Mouse (Mus musculus): Measurements from ENCODE around the gene Mpnd.

Gene Mpnd

GRCm38 (mm10) chr17:56005415-56006061 lies at the start of gene Mpnd, which contains the start of gene Stap2:
TSS of gene Mpnd (plus strand) at chr17:56005711.
TSS of gene Stap2 (minus strand) at chr17:56005584.
- DNase-seq, result peak; percentile 62

- peak; percentile 82 for DNase-seq
These were observed 49.4 kb upstream of the Mpnd start for GRCm38 (mm10) chr17:55956129-55956528.

GRCm38 (mm10) chr17:55956591-55956990 lies 48.9 kb upstream of the Mpnd start:
- DNase-seq, result no peak

GRCm38 (mm10) chr17:55957168-55957567 lies 48.3 kb upstream of the Mpnd start:
- DNase-seq, result peak; percentile 75

- DNase-seq, result no peak
These were observed 47.6 kb upstream of the Mpnd start for GRCm38 (mm10) chr17:55957726-55958583.

- no peak for DNase-seq
These were observed 47.0 kb upstream of the Mpnd start for GRCm38 (mm10) chr17:55958584-55958886.

GRCm38 (mm10) chr17:55958918-55959728 lies 46.4 kb upstream of the Mpnd start, which contains the start of gene Yju2:
TSS of gene Yju2 (plus strand) at chr17:55959099.
- peak; percentile 96 for DNase-seq

GRCm38 (mm10) chr17:55959946-55960740 lies 45.4 kb upstream of the Mpnd start:
- no peak for DNase-seq

- DNase-seq, result no peak
These were observed 44.7 kb upstream of the Mpnd start for GRCm38 (mm10) chr17:55960791-55961190.

- no peak for DNase-seq
These were observed 43.9 kb upstream of the Mpnd start for GRCm38 (mm10) chr17:55961631-55962030.

GRCm38 (mm10) chr17:55963171-55963570 lies 42.3 kb upstream of the Mpnd start:
- no peak for DNase-seq

- no peak for DNase-seq
These were observed 41.0 kb upstream of the Mpnd start for GRCm38 (mm10) chr17:55964496-55964895.

GRCm38 (mm10) chr17:55964996-55965395 lies 40.5 kb upstream of the Mpnd start:
- no peak for DNase-seq

GRCm38 (mm10) chr17:55967186-55967585 lies 38.3 kb upstream of the Mpnd start:
- DNase-seq, result no peak

- DNase-seq, result peak; percentile 54
These were observed 37.3 kb upstream of the Mpnd start for GRCm38 (mm10) chr17:55968210-55968609.

- peak; percentile 63 for DNase-seq
These were observed 36.0 kb upstream of the Mpnd start for GRCm38 (mm10) chr17:55969560-55969959.

GRCm38 (mm10) chr17:55969966-55970891 lies 35.3 kb upstream of the Mpnd start, which contains the start of gene Shd:
TSS of gene Shd (plus strand) at chr17:55970467.
- no peak for DNase-seq

GRCm38 (mm10) chr17:55971453-55971852 lies 34.1 kb upstream of the Mpnd start:
- no peak for DNase-seq

GRCm38 (mm10) chr17:55976255-55976862 lies 29.2 kb upstream of the Mpnd start:
- peak; percentile 85 for DNase-seq

GRCm38 (mm10) chr17:55977301-55977700 lies 28.2 kb upstream of the Mpnd start:
- DNase-seq, result no peak
